Comparison of ENCODE assay signal across 9 mouse cellular contexts in genomic region chrX:134333280-134333679, GRCm38 (mm10). TPM values are rescaled to one million over a fixed set of nuclear protein-coding genes. Genes with fewer than 3 reads are reported as not detected.
DNase-seq lines count a peak whose midpoint lies in the region; ATAC-seq lines count a peak whose summit lies in the region.
"Had no signal": no experiment of that assay in that cellular context is flagged by ENCODE, and none has a peak within 500 bp of the region (broad histone marks: within the 10 kb centered on the region; RNA-seq: fewer than 3 reads in every experiment).

No protein-coding gene starts in this region.

- no peaks in the 10 kb centered on the region for H3K9me3 ChIP-seq in hindbrain, embryonic 10.5 days
- H3K9me3 ChIP-seq in hindbrain, embryonic 14.5 days (ENCODE audit: control insufficient read depth, low read length), result 0 out of 2 replicates have a peak, but pooled peaks cover 6% of the 10 kb centered on the region
- H3K9me3 ChIP-seq in heart, embryonic 11.5 days (replicated peaks; ENCODE audit: control insufficient read depth, low read length), result no peaks in the 10 kb centered on the region
- no peaks in the 10 kb centered on the region for H3K9me3 ChIP-seq in forebrain, embryonic 11.5 days (ENCODE audit: control insufficient read depth, low read length)
- H3K9me3 ChIP-seq: lung, embryonic 15.5 days had no signal

- ATAC-seq in hindbrain, embryonic 14.5 days (ENCODE audit: low FRiP score), result no peak
- ATAC-seq in heart, embryonic 11.5 days (replicated peaks; ENCODE audit: insufficient number of reproducible peaks, low FRiP score, low TSS enrichment), result no peak
- no peak for ATAC-seq in forebrain, embryonic 11.5 days (replicated peaks; ENCODE audit: low FRiP score)

- H3K27ac ChIP-seq in hindbrain, embryonic 10.5 days, result no peak overlapping the region
- no peak overlapping the region for H3K27ac ChIP-seq in hindbrain, embryonic 14.5 days
- no peak overlapping the region for H3K27ac ChIP-seq in heart, embryonic 11.5 days (ENCODE audit: low read depth, low read length)
- H3K27ac ChIP-seq in forebrain, embryonic 11.5 days (ENCODE audit: low read depth, low read length), result no peak overlapping the region
- H3K27ac ChIP-seq: lung, embryonic 15.5 days had no signal

- H3K27me3 ChIP-seq in hindbrain, embryonic 10.5 days (ENCODE audit: insufficient read depth, poor library complexity, severe bottlenecking), result no peaks in the 10 kb centered on the region
- no peaks in the 10 kb centered on the region for H3K27me3 ChIP-seq in hindbrain, embryonic 14.5 days (ENCODE audit: control insufficient read depth, insufficient read depth, low read length)
- no peaks in the 10 kb centered on the region for H3K27me3 ChIP-seq in heart, embryonic 11.5 days (ENCODE audit: control insufficient read depth, insufficient read depth, low read length)
- H3K27me3 ChIP-seq in forebrain, embryonic 11.5 days (ENCODE audit: control insufficient read depth, insufficient read depth, low read length), result no peaks in the 10 kb centered on the region
- H3K27me3 ChIP-seq: lung, embryonic 15.5 days had no signal

- H3K4me2 ChIP-seq in hindbrain, embryonic 14.5 days (replicated peaks), result no peak overlapping the region
- no peak overlapping the region for H3K4me2 ChIP-seq in heart, embryonic 11.5 days
- H3K4me2 ChIP-seq in forebrain, embryonic 11.5 days (ENCODE audit: low read depth, low read length, severe bottlenecking), result no peak overlapping the region
- H3K4me2 ChIP-seq: lung, embryonic 15.5 days had no signal

- H3K9ac ChIP-seq in hindbrain, embryonic 14.5 days, result no peak overlapping the region
- no peak overlapping the region for H3K9ac ChIP-seq in heart, embryonic 11.5 days (ENCODE audit: low read depth, low read length)
- H3K9ac ChIP-seq in forebrain, embryonic 11.5 days (ENCODE audit: low read length), result no peak overlapping the region
- H3K9ac ChIP-seq: lung, embryonic 15.5 days had no signal

- no peaks in the 10 kb centered on the region for H3K4me1 ChIP-seq in hindbrain, embryonic 10.5 days (replicated peaks)
- H3K4me1 ChIP-seq in hindbrain, embryonic 14.5 days (replicated peaks; ENCODE audit: control insufficient read depth, insufficient read depth, low read length), result no peaks in the 10 kb centered on the region
- H3K4me1 ChIP-seq in heart, embryonic 11.5 days (ENCODE audit: control insufficient read depth, insufficient read depth, low read length), result no peaks in the 10 kb centered on the region
- no peaks in the 10 kb centered on the region for H3K4me1 ChIP-seq in forebrain, embryonic 11.5 days (replicated peaks; ENCODE audit: control insufficient read depth, insufficient read depth, low read length)
- H3K4me1 ChIP-seq: lung, embryonic 15.5 days had no signal

- peak; percentile 12 for DNase-seq in hindbrain, embryonic 10.5 days (ENCODE audit: low spot score)
- DNase-seq in hindbrain, embryonic 14.5 days (ENCODE audit: low spot score), result no peak
- peak; percentile 61 for DNase-seq in testis, postnatal 10 days (ENCODE audit: low spot score)
- no peak for DNase-seq in testis, postnatal 14 days (ENCODE audit: low spot score)
- peak; percentile 2 for DNase-seq in embryo, embryonic 11 days
- peak; percentile 27 for DNase-seq in naive thymus-derived CD4-positive, alpha-beta T cell, adult 2 months (ENCODE audit: low read depth)
- no peak for DNase-seq in forebrain, embryonic 11.5 days (ENCODE audit: low spot score)

- H3K36me3 ChIP-seq in hindbrain, embryonic 10.5 days, result peaks cover 52% of the 10 kb centered on the region
- no peaks in the 10 kb centered on the region for H3K36me3 ChIP-seq in hindbrain, embryonic 14.5 days (replicated peaks; ENCODE audit: control insufficient read depth, insufficient read depth)
- H3K36me3 ChIP-seq in heart, embryonic 11.5 days (ENCODE audit: control insufficient read depth, insufficient read depth, low read length), result 0 out of 2 replicates have a peak, but pooled peaks cover 2% of the 10 kb centered on the region
- no peaks in the 10 kb centered on the region for H3K36me3 ChIP-seq in forebrain, embryonic 11.5 days (ENCODE audit: control insufficient read depth, insufficient read depth, low read length)

- no peak overlapping the region for H3K4me3 ChIP-seq in hindbrain, embryonic 10.5 days
- no peak overlapping the region for H3K4me3 ChIP-seq in hindbrain, embryonic 14.5 days (replicated peaks; ENCODE audit: low read length)
- no peak overlapping the region for H3K4me3 ChIP-seq in heart, embryonic 11.5 days (ENCODE audit: low read depth, low read length)
- H3K4me3 ChIP-seq in forebrain, embryonic 11.5 days (ENCODE audit: low read depth, low read length), result no peak overlapping the region
- H3K4me3 ChIP-seq: lung, embryonic 15.5 days had no signal

- WGBS in hindbrain, embryonic 10.5 days, result 93% methylated on average over 2 of the region's 2 CpGs
- WGBS in hindbrain, embryonic 14.5 days, result 98% methylated on average over 2 of the region's 2 CpGs
- 87% methylated on average over 2 of the region's 2 CpGs for WGBS in heart, embryonic 11.5 days (ENCODE audit: insufficient replicate concordance)
- 94% methylated on average over 2 of the region's 2 CpGs for WGBS in forebrain, embryonic 11.5 days

RNA-seq across cellular contexts. Expression of gene Cenpi, which starts 25.4 kb away (rescaled TPM):
- 21.5 and 31.3 TPM in 2 replicates for polyA plus RNA-seq in hindbrain, embryonic 10.5 days (2016; fragmentation: Nextera tagmentation; extraction: Ambion mirVana)
- 4.3 and 7.8 TPM in 2 replicates for polyA plus RNA-seq in hindbrain, embryonic 14.5 days (2014; fragmentation: Nextera tagmentation; extraction: Ambion mirVana)
- polyA plus RNA-seq in heart, embryonic 11.5 days (2014; fragmentation: Nextera tagmentation; extraction: Ambion mirVana), result 28.6 and 28.7 TPM in 2 replicates
- 33.7 and 34.2 TPM in 2 replicates for polyA plus RNA-seq in forebrain, embryonic 11.5 days (2014; fragmentation: Nextera tagmentation; extraction: Ambion mirVana)

RNA-seq across cellular contexts. Expression of gene Tmem35a, which starts 38.3 kb away (rescaled TPM):
- polyA plus RNA-seq in hindbrain, embryonic 10.5 days (2016; fragmentation: Nextera tagmentation; extraction: Ambion mirVana), result 13.6 and 22.1 TPM in 2 replicates
- polyA plus RNA-seq in hindbrain, embryonic 14.5 days (2014; fragmentation: Nextera tagmentation; extraction: Ambion mirVana), result 94.8 and 109 TPM in 2 replicates
- 2.8 and 3.6 TPM in 2 replicates for polyA plus RNA-seq in heart, embryonic 11.5 days (2014; fragmentation: Nextera tagmentation; extraction: Ambion mirVana)
- polyA plus RNA-seq in forebrain, embryonic 11.5 days (2014; fragmentation: Nextera tagmentation; extraction: Ambion mirVana), result 19.9 and 20.5 TPM in 2 replicates

RNA-seq across cellular contexts. Expression of gene Trmt2b, which starts 56.5 kb away (rescaled TPM):
- 6.3 and 7.6 TPM in 2 replicates for polyA plus RNA-seq in hindbrain, embryonic 10.5 days (2016; fragmentation: Nextera tagmentation; extraction: Ambion mirVana)
- 6.5 and 7.3 TPM in 2 replicates for polyA plus RNA-seq in hindbrain, embryonic 14.5 days (2014; fragmentation: Nextera tagmentation; extraction: Ambion mirVana)
- 31.4 and 33.1 TPM in 2 replicates for polyA plus RNA-seq in heart, embryonic 11.5 days (2014; fragmentation: Nextera tagmentation; extraction: Ambion mirVana)
- polyA plus RNA-seq in forebrain, embryonic 11.5 days (2014; fragmentation: Nextera tagmentation; extraction: Ambion mirVana), result 10.2 and 10.8 TPM in 2 replicates

Comparison
In these comparisons a context has a peak if more than half of its experiments do, and no peak if none do; other contexts are left out.
1. DNase-seq: peak in hindbrain, embryonic 10.5 days (single experiment), testis, postnatal 10 days (single experiment), embryo, embryonic 11 days (single experiment) and naive thymus-derived CD4-positive, alpha-beta T cell, adult 2 months (single experiment); none in hindbrain, embryonic 14.5 days (single experiment), testis, postnatal 14 days (single experiment) and forebrain, embryonic 11.5 days (single experiment).